Mouse (Mus musculus) telencephalon, adult 2 months (tissue): ENCODE measurements at regions not wholly inside any gene's neighbourhood (a gene's known extent, or its start where the extent isn't known, plus 50 kb on each side); places are given as distances from the start of the nearest gene placed in this dataset.
A peak's percentile ranks its signal among the peaks of the same experiment; 100 is the strongest.

ENCODE experiments used
- DNase-seq: peaks from one replicate; pipeline ENCODE4 v3.0.0-alpha.2; 2011; ENCODE audit warnings: low read depth, low spot score

DNA sequence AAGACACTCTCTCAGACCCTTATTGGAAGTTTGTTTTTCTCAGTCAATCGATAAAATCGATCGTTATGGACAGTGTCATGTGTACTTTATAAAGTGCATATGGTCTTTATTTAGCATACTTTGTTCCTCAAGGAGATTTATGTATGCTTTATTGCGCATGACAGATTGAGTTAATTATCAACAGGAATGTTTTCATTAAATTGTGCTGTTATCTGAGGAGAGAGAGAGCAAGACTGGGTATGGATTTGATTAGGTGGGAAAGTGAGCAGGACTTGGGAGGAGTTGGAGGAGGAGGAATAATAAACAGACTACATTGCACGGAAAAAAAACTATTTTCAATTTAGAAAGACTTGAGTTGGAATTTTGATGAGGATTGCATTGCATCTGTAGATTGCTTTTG is 183.8 kb upstream of the Sstr1 start:
- DNase-seq: no peak

DNA sequence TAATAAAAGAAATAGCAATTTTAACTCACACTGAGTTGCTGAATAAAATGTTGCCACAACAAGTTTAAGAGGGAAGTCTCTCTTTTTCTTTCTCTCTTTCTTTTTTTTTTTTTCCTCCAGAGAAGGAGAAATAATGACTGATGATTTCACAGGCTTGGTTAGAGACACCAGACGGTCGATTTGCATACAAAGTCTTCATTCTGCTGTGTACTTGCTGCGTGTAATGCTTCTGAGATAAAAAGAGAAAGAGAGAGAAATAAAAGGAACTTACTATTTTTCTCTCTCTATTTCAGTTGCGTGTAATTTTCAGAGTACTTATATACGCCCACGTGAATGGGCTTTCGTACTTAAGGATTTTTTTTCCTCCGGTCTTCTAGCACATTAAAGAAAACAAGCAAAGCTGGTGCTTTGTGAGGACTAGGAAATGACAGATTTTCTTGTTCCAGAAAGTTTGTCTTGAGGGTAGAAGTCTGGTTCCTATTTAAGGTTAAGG is 155.2 kb upstream of the Sstr1 start:
- peak; percentile 63 for DNase-seq

DNA sequence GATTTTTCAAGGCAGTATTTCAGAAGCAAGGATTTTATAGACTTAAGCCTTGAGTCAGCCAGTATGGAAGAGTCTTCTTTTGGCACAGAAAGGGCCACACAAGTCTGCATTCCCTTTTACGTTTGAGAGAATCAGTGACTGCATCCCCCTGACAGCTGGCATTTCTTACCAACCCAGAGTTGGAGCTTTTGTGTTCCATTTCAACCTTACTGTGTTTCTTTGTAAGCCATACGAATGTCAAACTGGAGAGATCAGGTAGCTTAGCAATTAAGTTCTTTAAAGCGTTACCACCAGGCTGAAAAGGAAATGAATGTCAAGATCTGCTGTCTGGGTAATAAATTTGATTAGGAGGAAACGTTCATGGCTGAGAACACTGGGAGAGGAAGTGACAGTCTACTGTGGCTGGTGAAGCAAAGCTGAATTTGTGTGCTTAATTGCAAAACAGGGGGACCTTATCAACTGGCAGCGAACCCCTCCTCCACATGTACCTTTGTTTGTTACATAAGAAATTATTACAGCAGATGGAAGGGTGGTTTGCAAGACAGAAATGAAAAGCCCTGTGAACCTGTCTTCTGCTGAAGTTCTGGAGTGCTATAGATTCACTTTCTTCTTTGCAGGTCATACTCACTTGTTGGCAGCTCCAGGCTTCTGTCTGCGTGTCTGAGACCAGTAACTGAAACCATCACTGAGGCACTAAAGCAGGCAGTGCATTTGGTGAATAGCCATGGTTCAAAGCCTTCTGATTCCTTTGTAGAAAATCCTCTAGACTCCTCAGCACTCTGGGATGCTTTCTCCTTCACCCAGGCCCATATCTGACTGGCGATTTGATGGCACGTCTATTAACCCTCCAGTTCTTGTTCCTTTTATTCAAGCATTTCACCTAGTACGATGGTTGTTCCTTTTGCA is 144.0 kb upstream of the Sstr1 start:
- no peak for DNase-seq

GRCm38 (mm10) chr12:58087311-58087710 is 124.3 kb upstream of the Sstr1 start:
- peak; percentile 89 for DNase-seq

DNA sequence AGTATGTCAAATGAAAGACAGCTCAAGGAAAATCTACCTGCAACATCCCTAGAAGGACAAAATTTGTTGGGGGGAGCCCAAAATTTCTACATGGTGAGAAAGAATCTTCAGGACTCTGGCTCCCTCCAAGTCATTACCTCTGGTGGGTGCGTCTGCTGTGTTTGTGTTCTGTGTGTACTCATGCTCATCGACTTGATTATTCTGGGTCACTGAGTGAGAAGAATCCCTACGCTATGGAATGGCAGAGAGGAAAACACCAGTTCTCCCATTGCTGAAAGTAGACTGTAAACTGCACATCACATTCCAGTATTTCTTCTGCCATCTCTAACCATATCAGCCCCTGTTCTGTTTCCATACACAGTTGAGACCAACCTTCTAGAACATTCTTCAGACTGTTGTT is 98.9 kb upstream of the Sstr1 start:
- no peak for DNase-seq

- peak; percentile 63 for DNase-seq
Measured at GRCm38 (mm10) chr12:58139121-58139520, 72.5 kb upstream of the Sstr1 start.

GRCm38 (mm10) chr12:58151883-58152282 is 59.7 kb upstream of the Sstr1 start:
- no peak for DNase-seq
